Mouse (Mus musculus) myocyte (in vitro differentiated cells): Measurements from ENCODE around the gene Gm49394.

Source experiments
- MAX ChIP-seq: IDR thresholded peaks from one replicate; pipeline ENCODE4 v1.6.1; 2011; ENCODE audit warnings: low read depth, mild to moderate bottlenecking, control low read depth
- POLR2A ChIP-seq: IDR thresholded peaks from one replicate; pipeline ENCODE4 v1.6.1; 2011; ENCODE audit warnings: low read depth, mild to moderate bottlenecking, control low read depth, moderate library complexity; ENCODE audit not compliant: insufficient read length

- no peak for TF ChIP-seq MAX
- TF ChIP-seq POLR2A = no peak
Measured at GRCm38 (mm10) chr7:142678611-142679010, 8.9 kb upstream of the Gm49394 start.
